Mouse (Mus musculus) granulocyte monocyte progenitor cell, adult 5-6 weeks (primary cell): Measurements from ENCODE around the gene Krt80. TPM values are rescaled to one million over a fixed set of nuclear protein-coding genes. Genes with fewer than 3 reads are reported as not detected.

Experiments used
- ATAC-seq: replicated peaks from 2 replicates; pipeline ENCODE4 v1.8.0; 2016; ENCODE audit warnings: mild to moderate bottlenecking, moderate TSS enrichment, inconsistent platforms; ENCODE audit not compliant: poor library complexity, severe bottlenecking
- total RNA-seq, 2 experiments: library from RNA; stranded (forward) in 1 of 2; stranded (reverse) in 1 of 2; fragments of 200-712, 200-1000 nt in 1 of 2; fragments of >200 nt in 1 of 2; fragmentation: Nextera tagmentation in 1 of 2; gene quantifications; 2 replicates each; pipeline ENCODE4 v1.2.3; 2014 to 2017

The Krt80 gene
- total RNA-seq (2014; fragmentation: Nextera tagmentation) (3.2 and 4.2 TPM in 2 replicates), total RNA-seq (2017) (1.2 and 1.3 TPM in 2 replicates)

GRCm38 (mm10) chr15:101370101-101370911, at the start of gene Krt80:
Krt80 (minus strand) TSS chr15:101370162.
- ATAC-seq = no peak

GRCm38 (mm10) chr15:101418950-101419349, 49.0 kb upstream of the Krt80 start:
- ATAC-seq = no peak

- ATAC-seq = no peak
These were observed 45.0 kb upstream of the Krt80 start for GRCm38 (mm10) chr15:101414807-101415565.

DNA sequence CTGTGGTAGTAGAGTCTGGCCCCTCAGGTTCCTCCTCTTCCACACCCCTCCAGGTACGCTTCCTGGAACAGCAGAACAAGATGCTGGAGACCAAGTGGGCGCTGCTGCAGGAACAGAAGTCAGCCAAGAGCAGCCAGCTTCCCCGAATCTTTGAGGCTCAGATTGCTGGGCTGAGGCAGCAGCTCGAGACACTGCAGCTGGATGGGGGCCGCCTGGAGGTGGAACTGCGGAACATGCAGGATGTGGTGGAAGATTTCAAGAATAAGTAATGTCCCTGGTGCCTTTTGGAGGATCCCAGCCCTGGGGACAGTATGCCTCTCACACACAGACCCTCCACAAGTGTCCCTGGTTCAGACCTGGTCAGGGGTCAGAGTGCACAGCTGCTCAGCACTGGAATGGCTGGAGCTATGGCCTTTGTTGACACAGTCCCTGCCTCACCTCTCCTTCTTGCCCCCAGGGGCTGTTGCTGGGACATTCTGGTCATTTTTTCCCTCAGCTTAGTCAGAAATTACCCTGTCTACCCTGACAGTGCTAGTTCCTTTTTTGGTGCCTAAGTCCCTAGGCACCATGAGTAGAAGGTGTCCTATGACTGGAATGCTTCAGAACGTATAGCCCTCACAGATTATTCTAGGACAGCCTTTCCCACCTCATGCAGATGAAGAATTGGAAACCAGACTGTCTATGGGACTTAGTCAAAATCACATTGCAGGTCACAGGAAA, 44.1 kb upstream of the Krt80 start:
- ATAC-seq = no peak

DNA sequence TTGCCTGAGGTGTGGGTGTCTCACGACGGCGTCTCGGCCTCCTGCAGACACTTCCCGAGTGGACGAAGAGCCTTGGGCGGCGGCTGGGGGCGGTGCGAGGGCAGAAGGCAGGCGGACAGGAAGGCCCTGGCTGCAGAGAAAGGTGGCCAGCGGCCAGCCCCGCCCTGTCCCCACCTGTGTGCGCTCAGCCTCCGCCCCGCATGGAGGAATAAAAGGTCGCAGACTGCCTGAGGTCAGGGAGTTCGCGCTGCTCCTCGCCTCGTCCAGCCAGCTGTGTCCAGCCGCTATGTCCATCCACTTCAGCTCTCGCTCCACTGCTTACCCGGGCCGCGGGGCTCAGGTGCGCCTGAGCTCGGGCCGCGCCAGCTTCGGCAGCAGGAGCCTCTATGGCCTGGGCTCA, 42.2 kb upstream of the Krt80 start:
- ATAC-seq = no peak

- ATAC-seq = peak; percentile 87
These were observed 40.8 kb upstream of the Krt80 start, which contains the start of gene Krt7 for GRCm38 (mm10) chr15:101410775-101411174. Krt7 (plus strand) TSS chr15:101411043.

DNA sequence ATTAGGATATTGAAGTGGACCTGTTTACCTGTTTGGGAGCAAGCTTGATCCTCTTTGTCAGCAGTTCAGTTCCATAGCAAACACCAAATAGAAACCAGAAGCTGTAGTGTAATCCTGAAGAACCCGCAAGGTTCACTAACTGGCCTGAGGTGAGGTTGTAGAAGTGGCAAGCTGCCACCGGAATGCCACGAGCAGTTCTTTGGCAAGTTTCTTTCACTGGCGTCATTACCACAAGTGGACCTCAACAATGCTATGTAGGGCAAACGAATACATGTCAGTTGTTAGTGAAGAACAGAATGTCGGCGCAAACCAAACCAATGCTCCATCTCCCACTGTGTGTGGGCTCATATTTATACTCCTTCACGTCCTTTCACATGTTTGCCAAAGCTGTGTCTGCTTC, 28.3 kb upstream of the Krt80 start:
- ATAC-seq = no peak

GRCm38 (mm10) chr15:101397683-101398082, 27.7 kb upstream of the Krt80 start:
- ATAC-seq = no peak

GRCm38 (mm10) chr15:101396921-101397320, 27.0 kb upstream of the Krt80 start:
- no peak for ATAC-seq

DNA sequence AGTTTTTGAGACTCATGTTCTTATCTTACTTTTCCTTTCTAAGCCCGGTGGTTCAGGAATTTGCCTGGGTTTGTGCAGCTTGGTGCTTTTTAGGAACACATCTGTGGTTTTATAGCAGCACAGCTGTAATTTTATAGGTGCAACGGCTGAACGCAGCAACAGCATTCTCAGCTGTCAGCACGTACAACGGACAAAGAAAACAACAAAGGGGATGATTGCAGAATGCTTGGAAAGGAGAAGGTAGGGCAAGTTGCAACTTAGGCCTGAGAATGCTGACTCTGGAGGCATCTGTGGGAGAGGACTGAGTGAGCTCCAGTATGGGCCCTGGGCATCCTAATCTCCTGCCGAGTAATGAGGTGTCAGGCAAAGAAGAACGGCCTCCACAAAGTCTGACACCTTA, 26.5 kb upstream of the Krt80 start:
- no peak for ATAC-seq

GRCm38 (mm10) chr15:101394908-101395307, 24.9 kb upstream of the Krt80 start:
- no peak for ATAC-seq

- no peak for ATAC-seq
These were observed 22.3 kb upstream of the Krt80 start for GRCm38 (mm10) chr15:101392251-101392650.

DNA sequence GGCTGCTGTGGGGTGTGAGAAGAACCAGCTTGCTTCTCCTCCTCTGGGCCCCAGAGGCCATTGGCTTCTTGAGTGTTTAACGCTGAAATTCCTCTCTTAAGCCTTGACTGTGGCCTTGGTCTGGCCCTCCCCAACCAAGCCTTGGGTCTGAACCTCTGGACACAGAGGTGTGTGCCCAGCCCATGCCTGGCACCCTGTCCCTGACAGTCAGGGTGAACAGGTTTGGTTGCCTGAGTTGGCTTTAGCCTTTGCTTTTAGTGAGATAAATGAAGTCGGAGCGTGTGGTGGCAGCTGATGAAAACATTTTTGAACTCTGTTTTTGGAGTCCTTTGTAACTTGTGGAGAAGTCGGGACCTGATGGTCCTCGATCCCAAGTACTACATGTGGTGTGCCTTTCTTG, 20.2 kb upstream of the Krt80 start:
- no peak for ATAC-seq

GRCm38 (mm10) chr15:101388034-101388541, 18.1 kb upstream of the Krt80 start:
- peak; percentile 59 for ATAC-seq

DNA sequence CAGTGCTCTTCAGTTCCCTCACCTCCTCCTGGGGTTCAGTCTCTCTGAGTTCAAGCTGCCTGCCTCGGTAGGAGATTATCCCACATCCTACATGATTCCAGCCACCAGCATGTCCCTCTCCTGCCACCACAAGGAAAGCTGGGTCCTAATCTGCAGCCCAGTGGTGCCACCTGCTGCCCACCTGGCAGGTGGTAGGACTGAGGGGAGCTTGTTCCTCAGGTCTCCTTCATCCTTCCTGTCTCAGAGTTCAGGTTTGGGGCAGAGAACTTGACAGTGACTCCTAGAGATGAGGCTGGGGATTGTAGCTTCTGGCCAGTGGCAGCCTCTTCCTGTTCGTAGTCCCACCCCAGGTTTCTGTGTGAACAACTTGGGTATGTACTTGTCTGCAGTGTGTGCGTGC, 17.2 kb upstream of the Krt80 start:
- ATAC-seq = no peak

GRCm38 (mm10) chr15:101385064-101385463, 15.1 kb upstream of the Krt80 start:
- no peak for ATAC-seq

DNA sequence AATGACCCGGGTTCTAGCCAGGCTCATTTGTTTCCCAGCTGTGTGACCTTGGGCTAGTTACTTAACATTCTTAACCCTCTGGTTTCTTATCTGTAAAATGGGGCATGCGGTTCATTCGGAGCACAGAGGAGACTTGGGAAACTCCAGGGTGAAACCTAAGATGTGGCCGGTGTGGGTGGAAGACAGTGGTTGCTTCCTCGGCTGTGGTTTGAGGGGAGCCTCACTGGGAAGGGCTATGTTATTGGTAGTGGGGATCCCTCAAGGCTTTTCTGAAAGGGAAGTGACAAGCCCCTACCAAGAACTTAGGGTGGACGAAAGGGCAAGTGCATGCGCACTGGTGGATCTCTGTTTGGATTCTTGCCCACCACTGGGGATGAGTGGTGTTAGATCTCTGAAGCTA, 14.6 kb upstream of the Krt80 start:
- peak; percentile 61 for ATAC-seq

DNA sequence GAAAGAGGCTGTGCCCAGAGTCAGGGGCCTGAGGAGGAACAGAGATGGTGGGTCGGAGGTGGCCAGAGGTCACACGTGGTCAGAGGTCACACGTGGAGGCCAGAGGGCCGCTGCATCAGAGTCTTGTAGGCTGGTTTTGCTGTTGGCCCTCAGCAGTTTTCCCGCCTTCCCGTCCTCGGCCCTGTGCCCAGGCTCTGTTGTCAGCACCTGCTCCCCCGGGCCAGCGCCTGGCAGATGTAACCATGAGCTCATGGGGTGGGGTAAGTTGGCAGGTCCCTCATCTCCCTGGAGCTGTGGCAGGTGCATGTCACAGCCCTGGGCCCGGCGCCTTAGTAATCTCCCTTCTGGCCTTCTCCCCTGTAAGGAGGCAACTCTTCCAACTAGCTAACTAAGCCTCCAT, 12.8 kb upstream of the Krt80 start:
- ATAC-seq = no peak

GRCm38 (mm10) chr15:101381758-101382157, 11.8 kb upstream of the Krt80 start:
- no peak for ATAC-seq

GRCm38 (mm10) chr15:101378646-101379045, 8.7 kb upstream of the Krt80 start:
- no peak for ATAC-seq

GRCm38 (mm10) chr15:101376776-101377061, 6.8 kb upstream of the Krt80 start:
- ATAC-seq = no peak
